Mouse (Mus musculus) hindbrain, embryonic 13.5 days (tissue): ENCODE results near the gene Nudt2. TPM values are rescaled to one million over a fixed set of nuclear protein-coding genes. Genes with fewer than 3 reads are reported as not detected.

ENCODE experiments used
- ATAC-seq: fragments of 200-750 bp; cut with Nextera tagmentation; 2 replicates; pipeline ENCODE4 v1.8.0; 2017; ENCODE audit warnings: moderate TSS enrichment; ENCODE audit not compliant: low FRiP score
- H3K27ac ChIP-seq: fragments of 300-500 bp; sonication (generic); 2 replicates; pipeline ENCODE4 v1.5.1; 2015; ENCODE audit warnings: inconsistent platforms, mild to moderate bottlenecking, moderate library complexity
- H3K27me3 ChIP-seq: fragments of 300-500 bp; sonication (generic); 2 replicates; pipeline ENCODE4 v1.6.1; 2015; ENCODE audit warnings: mild to moderate bottlenecking, inconsistent platforms
- H3K36me3 ChIP-seq: fragments of 300-500 bp; sonication (generic); 2 replicates; pipeline ENCODE4 v1.6.1; 2015; ENCODE audit warnings: mild to moderate bottlenecking, inconsistent platforms
- H3K4me1 ChIP-seq: fragments of 300-500 bp; sonication (generic); replicated peaks from 2 replicates; pipeline ENCODE4 v1.6.1; 2015; ENCODE audit warnings: inconsistent platforms
- H3K4me2 ChIP-seq: fragments of 300-500 bp; sonication (generic); 2 replicates; pipeline ENCODE4 v1.6.1; 2015; ENCODE audit warnings: inconsistent platforms, mild to moderate bottlenecking, moderate library complexity
- H3K4me3 ChIP-seq: fragments of 300-500 bp; sonication (generic); 2 replicates; pipeline ENCODE4 v1.5.1; 2015; ENCODE audit warnings: mild to moderate bottlenecking, inconsistent platforms
- H3K9ac ChIP-seq: fragments of 300-500 bp; sonication (generic); 2 replicates; pipeline ENCODE4 v1.6.1; 2015; ENCODE audit warnings: mild to moderate bottlenecking, inconsistent platforms
- H3K9me3 ChIP-seq: fragments of 300-500 bp; sonication (generic); 2 replicates; pipeline ENCODE4 v1.6.1; 2016; ENCODE audit warnings: inconsistent platforms
- WGBS: fragments of 180-500 bp; shearing (Covaris S2); methylation state at CpG from one replicate; pipeline ENCODE4 v1.1.7; 2015; 5-methylcytosine and 5-hydroxymethylcytosine counted together
- polyA plus RNA-seq: library from polyadenylated mRNA; unstranded; fragments of >200 nt; fragmentation: Nextera tagmentation; extraction: Ambion mirVana; gene quantifications from 2 replicates; pipeline ENCODE4 v1.2.1, GENCODE M21; 2015

The Nudt2 gene
- polyA plus RNA-seq, 1 experiment from 2014 or later = 60.4 TPM

GRCm38 (mm10) chr4:41507326-41507924, 42.5 kb downstream of the Nudt2 start:
- Histone ChIP-seq H3K9ac (peak overlapping the region; percentile 76), H3K9me3 (no peaks in the 10 kb centered on the region), H3K4me2 (peak overlapping the region; percentile 74), H3K27me3 (peaks cover 20% of the 10 kb centered on the region), H3K36me3 (no peaks in the 10 kb centered on the region), H3K27ac (peak overlapping the region; percentile 73), H3K4me1 (peaks cover 29% of the 10 kb centered on the region), H3K4me3 (peak overlapping the region; percentile 47)
- 1% methylated on average over 22 of the region's 22 CpGs for WGBS
- peak; percentile 32 for ATAC-seq

- Histone ChIP-seq H3K27me3 (peaks cover 17% of the 10 kb centered on the region), H3K9ac (no peak overlapping the region), H3K36me3 (no peaks in the 10 kb centered on the region), H3K9me3 (no peaks in the 10 kb centered on the region), H3K4me2 (peak overlapping the region; percentile 74), H3K27ac (no peak overlapping the region), H3K4me1 (peaks cover 23% of the 10 kb centered on the region), H3K4me3 (no peak overlapping the region)
- no peak for ATAC-seq
- WGBS = 44% methylated on average over 7 of the region's 7 CpGs
These were observed 43.0 kb downstream of the Nudt2 start for GRCm38 (mm10) chr4:41507998-41508397.

- Histone ChIP-seq H3K9me3 (no peaks in the 10 kb centered on the region), H3K4me2 (no peak overlapping the region), H3K27ac (peak overlapping the region; percentile 30), H3K36me3 (peaks cover 5% of the 10 kb centered on the region; the same call in 1 of the 2 replicates), H3K9ac (no peak overlapping the region), H3K4me1 (peaks cover 8% of the 10 kb centered on the region), H3K27me3 (peaks cover 12% of the 10 kb centered on the region), H3K4me3 (no peak overlapping the region)
- no peak for ATAC-seq
- WGBS = 40% methylated on average over 4 of the region's 4 CpGs
These were observed 48.4 kb downstream of the Nudt2 start for GRCm38 (mm10) chr4:41513309-41513708.

GRCm38 (mm10) chr4:41513714-41514113, 48.8 kb downstream of the Nudt2 start:
- Histone ChIP-seq H3K36me3 (peaks cover 8% of the 10 kb centered on the region; the same call in 1 of the 2 replicates), H3K4me1 (peaks cover 8% of the 10 kb centered on the region), H3K9ac (no peak overlapping the region), H3K4me2 (no peak overlapping the region), H3K27me3 (peaks cover 8% of the 10 kb centered on the region; the same call in 1 of the 2 replicates), H3K27ac (peak overlapping the region; percentile 30; the same call in 1 of the 2 replicates), H3K9me3 (no peaks in the 10 kb centered on the region), H3K4me3 (no peak overlapping the region)
- 33% methylated on average over 8 of the region's 8 CpGs for WGBS
- no peak for ATAC-seq

GRCm38 (mm10) chr4:41517233-41517632, 52.3 kb downstream of the Nudt2 start, which contains the start of gene 1110017D15Rik:
1110017D15Rik (minus strand) TSS chr4:41517333.
- no peak within 1 kb of the TSS for H3K4me3 ChIP-seq
- no peak within 1 kb of the TSS for H3K9ac ChIP-seq
- H3K27ac ChIP-seq = no peak within 1 kb of the TSS
- 87% methylated on average over 2 of the region's 2 CpGs for WGBS
- peaks cover 13% of the 10 kb centered on the region for H3K4me1 ChIP-seq
- no peaks in the 10 kb centered on the region for H3K27me3 ChIP-seq
- no peak for ATAC-seq
- peaks cover 30% of the 10 kb centered on the region for H3K36me3 ChIP-seq
- no peak within 1 kb of the TSS for H3K4me2 ChIP-seq
- H3K9me3 ChIP-seq = no peaks in the 10 kb centered on the region

- 0 out of 2 replicates have a peak overlapping the region, but pooled peaks have one; percentile 29 for H3K9ac ChIP-seq
- no peak overlapping the region for H3K4me3 ChIP-seq
- peaks cover 10% of the 10 kb centered on the region for H3K4me1 ChIP-seq
- 84% methylated on average over 7 of the region's 7 CpGs for WGBS
- H3K4me2 ChIP-seq = no peak overlapping the region
- ATAC-seq = no peak
- peaks cover 30% of the 10 kb centered on the region for H3K36me3 ChIP-seq
- H3K27me3 ChIP-seq = no peaks in the 10 kb centered on the region
- no peak overlapping the region for H3K27ac ChIP-seq
- no peaks in the 10 kb centered on the region for H3K9me3 ChIP-seq
These were observed 53.4 kb downstream of the Nudt2 start for GRCm38 (mm10) chr4:41518349-41518748.

- no peak overlapping the region for H3K4me3 ChIP-seq
- H3K9ac ChIP-seq = no peak overlapping the region
- 95% methylated on average over 5 of the region's 5 CpGs for WGBS
These were observed 54.2 kb downstream of the Nudt2 start for GRCm38 (mm10) chr4:41519195-41519594.

GRCm38 (mm10) chr4:41520641-41521040, 55.7 kb downstream of the Nudt2 start:
- 54% methylated on average over 14 of the region's 14 CpGs for WGBS
- H3K4me3 ChIP-seq = no peak overlapping the region
- no peak overlapping the region for H3K27ac ChIP-seq
- H3K9ac ChIP-seq = no peak overlapping the region
- H3K27me3 ChIP-seq = no peaks in the 10 kb centered on the region
- no peaks in the 10 kb centered on the region for H3K9me3 ChIP-seq
- no peak for ATAC-seq
- H3K4me1 ChIP-seq = peaks cover 5% of the 10 kb centered on the region; the same call in 1 of the 2 replicates
- H3K36me3 ChIP-seq = peaks cover 34% of the 10 kb centered on the region
- H3K4me2 ChIP-seq = no peak overlapping the region

More at GRCm38 (mm10) chr4:41519195-41519594, 54.2 kb downstream of the Nudt2 start:
- Histone ChIP-seq H3K36me3 (peaks cover 34% of the 10 kb centered on the region), H3K27me3 (no peaks in the 10 kb centered on the region), H3K4me1 (peaks cover 5% of the 10 kb centered on the region; the same call in 1 of the 2 replicates), H3K27ac (no peak overlapping the region), H3K4me2 (no peak overlapping the region), H3K9me3 (no peaks in the 10 kb centered on the region)
- no peak for ATAC-seq

- H3K4me3 ChIP-seq = no peak overlapping the region
- H3K27ac ChIP-seq = no peak overlapping the region
- WGBS = 86% methylated on average over 6 of the region's 6 CpGs
- no peak overlapping the region for H3K9ac ChIP-seq
- H3K9me3 ChIP-seq = no peaks in the 10 kb centered on the region
- no peak for ATAC-seq
- peaks cover 18% of the 10 kb centered on the region for H3K4me1 ChIP-seq
- peaks cover 34% of the 10 kb centered on the region for H3K36me3 ChIP-seq
- no peak overlapping the region for H3K4me2 ChIP-seq
- H3K27me3 ChIP-seq = no peaks in the 10 kb centered on the region
These were observed 57.2 kb downstream of the Nudt2 start for GRCm38 (mm10) chr4:41522136-41522535.

GRCm38 (mm10) chr4:41522788-41523187, 57.8 kb downstream of the Nudt2 start:
- peaks cover 34% of the 10 kb centered on the region for H3K36me3 ChIP-seq
- ATAC-seq = no peak
- no peaks in the 10 kb centered on the region for H3K27me3 ChIP-seq
- 63% methylated on average over 5 of the region's 5 CpGs for WGBS
- H3K4me3 ChIP-seq = no peak overlapping the region
- H3K4me1 ChIP-seq = peaks cover 24% of the 10 kb centered on the region
- H3K9ac ChIP-seq = no peak overlapping the region
- H3K9me3 ChIP-seq = no peaks in the 10 kb centered on the region
- no peak overlapping the region for H3K4me2 ChIP-seq
- H3K27ac ChIP-seq = no peak overlapping the region

- no peaks in the 10 kb centered on the region for H3K9me3 ChIP-seq
- no peak for ATAC-seq
- H3K4me2 ChIP-seq = no peak overlapping the region
- H3K9ac ChIP-seq = no peak overlapping the region
- H3K4me3 ChIP-seq = no peak overlapping the region
- H3K27ac ChIP-seq = no peak overlapping the region
- peaks cover 35% of the 10 kb centered on the region for H3K4me1 ChIP-seq
- H3K27me3 ChIP-seq = no peaks in the 10 kb centered on the region
- H3K36me3 ChIP-seq = peaks cover 26% of the 10 kb centered on the region
- 79% methylated on average over 7 of the region's 7 CpGs for WGBS
These were observed 58.9 kb downstream of the Nudt2 start for GRCm38 (mm10) chr4:41523839-41524238.

- H3K27ac ChIP-seq = no peak overlapping the region
- H3K36me3 ChIP-seq = peaks cover 16% of the 10 kb centered on the region
- ATAC-seq = no peak
- no peaks in the 10 kb centered on the region for H3K9me3 ChIP-seq
- peaks cover 40% of the 10 kb centered on the region for H3K4me1 ChIP-seq
- no peak overlapping the region for H3K4me2 ChIP-seq
- H3K4me3 ChIP-seq = no peak overlapping the region
- H3K9ac ChIP-seq = no peak overlapping the region
- WGBS = 71% methylated on average over 9 of the region's 9 CpGs
- no peaks in the 10 kb centered on the region for H3K27me3 ChIP-seq
These were observed 59.9 kb downstream of the Nudt2 start for GRCm38 (mm10) chr4:41524829-41525228.

GRCm38 (mm10) chr4:41526553-41526952, 61.6 kb downstream of the Nudt2 start:
- H3K27me3 ChIP-seq = no peaks in the 10 kb centered on the region
- H3K4me2 ChIP-seq = 0 out of 2 replicates have a peak overlapping the region, but pooled peaks have one; percentile 13
- peak overlapping the region; percentile 50 for H3K27ac ChIP-seq
- H3K4me3 ChIP-seq = no peak overlapping the region
- peak; percentile 22; the same call in 1 of the 2 replicates for ATAC-seq
- H3K9ac ChIP-seq = peak overlapping the region; percentile 61
- WGBS = 11% methylated on average over 7 of the region's 7 CpGs
- H3K36me3 ChIP-seq = peaks cover 7% of the 10 kb centered on the region
- no peaks in the 10 kb centered on the region for H3K9me3 ChIP-seq
- peaks cover 51% of the 10 kb centered on the region for H3K4me1 ChIP-seq
